Mouse (Mus musculus) c-Kit-positive CD71-negative TER-119-negative erythroid progenitor cells, embryonic 14.5 days (primary cell): ENCODE results near the gene Strap.

ENCODE experiments used
- DNase-seq: peaks from one replicate; pipeline ENCODE4 v3.0.0-alpha.2; 2013; ENCODE audit warnings: low read depth

Gene Strap

GRCm38 (mm10) chr6:137776981-137777380 is 42.1 kb downstream of the Strap start:
- no peak for DNase-seq

- DNase-seq = no peak
Measured at GRCm38 (mm10) chr6:137783899-137784637, 49.2 kb downstream of the Strap start.

GRCm38 (mm10) chr6:137788976-137789590 is 54.2 kb downstream of the Strap start:
- DNase-seq = no peak

GRCm38 (mm10) chr6:137789658-137790057 is 54.8 kb downstream of the Strap start:
- DNase-seq = no peak

GRCm38 (mm10) chr6:137795494-137795893 is 60.6 kb downstream of the Strap start:
- no peak for DNase-seq

GRCm38 (mm10) chr6:137796596-137797567 is 62.0 kb downstream of the Strap start:
- peak; percentile 17 for DNase-seq

- no peak for DNase-seq
Measured at GRCm38 (mm10) chr6:137799253-137799652, 64.4 kb downstream of the Strap start.
